Mouse (Mus musculus) limb, embryonic 15.5 days (tissue): ENCODE data around the gene Nrros. TPM values are rescaled to one million over a fixed set of nuclear protein-coding genes. Genes with fewer than 3 reads are reported as not detected.

Experiments used
- ATAC-seq: fragments of 200-750 bp; cut with Nextera tagmentation; 2 replicates; pipeline ENCODE4 v1.8.0; 2017; ENCODE audit warnings: low read depth, moderate TSS enrichment; ENCODE audit not compliant: insufficient number of reproducible peaks, low FRiP score, low TSS enrichment
- H3K27ac ChIP-seq: fragments of 300-500 bp; sonication (generic); 2 replicates; pipeline ENCODE4 v1.5.1; 2015; ENCODE audit warnings: moderate library complexity, mild to moderate bottlenecking, inconsistent platforms
- H3K27me3 ChIP-seq: fragments of 300-500 bp; sonication (generic); 2 replicates; pipeline ENCODE4 v1.6.1; 2015; ENCODE audit warnings: inconsistent platforms
- H3K36me3 ChIP-seq: fragments of 300-500 bp; sonication (generic); 2 replicates; pipeline ENCODE4 v1.6.1; 2015; ENCODE audit warnings: inconsistent platforms
- H3K4me1 ChIP-seq: fragments of 300-500 bp; sonication (generic); 2 replicates; pipeline ENCODE4 v1.6.1; 2015; ENCODE audit warnings: inconsistent platforms
- H3K4me2 ChIP-seq: fragments of 300-500 bp; sonication (generic); 2 replicates; pipeline ENCODE4 v1.6.1; 2015; ENCODE audit warnings: mild to moderate bottlenecking, inconsistent platforms
- H3K4me3 ChIP-seq: fragments of 300-500 bp; sonication (generic); 2 replicates; pipeline ENCODE4 v1.5.1; 2015; ENCODE audit warnings: mild to moderate bottlenecking, inconsistent platforms
- H3K9ac ChIP-seq: fragments of 300-500 bp; sonication (generic); 2 replicates; pipeline ENCODE4 v1.6.1; 2015; ENCODE audit warnings: inconsistent platforms
- H3K9me3 ChIP-seq: fragments of 300-500 bp; sonication (generic); 2 replicates; pipeline ENCODE4 v1.6.1; 2016; ENCODE audit warnings: inconsistent platforms
- WGBS: fragments of 180-500 bp; shearing (Covaris S2); methylation state at CpG from one replicate; pipeline ENCODE4 v1.1.7; 2015; 5-methylcytosine and 5-hydroxymethylcytosine counted together
- polyA plus RNA-seq: library from polyadenylated mRNA; unstranded; fragments of >200 nt; fragmentation: Nextera tagmentation; extraction: Ambion mirVana; gene quantifications from 2 replicates; pipeline ENCODE4 v1.2.1, GENCODE M21; 2015

The Nrros gene
- polyA plus RNA-seq, 1 experiment from 2014 or later, result 21.3 TPM

DNA sequence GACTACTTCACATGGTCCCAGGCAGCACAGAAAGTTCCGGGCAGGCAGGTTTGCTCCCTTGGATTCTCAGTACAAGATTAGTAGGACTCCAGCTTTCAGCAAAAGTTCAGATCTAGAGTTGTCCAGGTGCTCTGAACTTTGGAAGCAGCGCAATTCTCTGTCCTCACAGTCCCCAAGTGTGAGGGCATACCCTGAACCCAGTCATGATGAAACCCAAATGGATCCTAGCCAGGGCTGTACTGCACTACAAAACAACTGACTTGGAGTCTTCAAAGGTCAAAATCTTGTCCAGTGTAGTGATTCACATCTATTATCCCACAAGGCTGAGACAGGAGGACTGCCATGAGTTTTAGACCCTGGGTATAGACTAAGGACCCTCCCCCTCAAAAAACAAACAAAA, 8.0 kb downstream of the Nrros start:
- Histone ChIP-seq H3K36me3 (no peaks in the 10 kb centered on the region), H3K4me3 (no peak overlapping the region), H3K27ac (no peak overlapping the region), H3K9me3 (no peaks in the 10 kb centered on the region), H3K27me3 (no peaks in the 10 kb centered on the region), H3K9ac (no peak overlapping the region), H3K4me2 (no peak overlapping the region), H3K4me1 (no peaks in the 10 kb centered on the region)
- no peak for ATAC-seq
- 79% methylated on average over 2 of the region's 2 CpGs for WGBS

DNA sequence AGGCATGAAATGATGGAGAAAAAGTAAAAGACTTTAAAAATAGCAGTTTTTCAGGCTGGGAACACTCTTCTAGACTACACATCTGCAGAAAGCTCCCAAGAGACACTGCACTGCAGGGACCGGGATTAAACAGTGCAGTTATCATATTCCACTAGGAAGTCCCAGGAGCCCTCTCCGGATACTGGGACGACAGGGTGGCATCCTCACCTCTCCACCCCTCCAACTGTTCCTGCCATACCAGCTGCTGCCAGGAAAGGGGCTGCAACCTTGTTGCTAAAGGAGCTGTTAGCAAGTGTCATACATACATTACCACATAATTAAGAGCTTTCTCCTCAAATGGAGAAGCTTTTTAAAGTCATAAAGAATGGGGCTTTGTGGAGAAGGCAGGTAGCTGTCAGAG, 8.7 kb downstream of the Nrros start:
- Histone ChIP-seq H3K4me1 (no peaks in the 10 kb centered on the region), H3K4me2 (no peak overlapping the region), H3K27me3 (no peaks in the 10 kb centered on the region), H3K27ac (no peak overlapping the region), H3K4me3 (no peak overlapping the region), H3K9me3 (no peaks in the 10 kb centered on the region), H3K9ac (no peak overlapping the region), H3K36me3 (no peaks in the 10 kb centered on the region)
- ATAC-seq, result no peak
- WGBS, result 41% methylated on average over 3 of the region's 3 CpGs

DNA sequence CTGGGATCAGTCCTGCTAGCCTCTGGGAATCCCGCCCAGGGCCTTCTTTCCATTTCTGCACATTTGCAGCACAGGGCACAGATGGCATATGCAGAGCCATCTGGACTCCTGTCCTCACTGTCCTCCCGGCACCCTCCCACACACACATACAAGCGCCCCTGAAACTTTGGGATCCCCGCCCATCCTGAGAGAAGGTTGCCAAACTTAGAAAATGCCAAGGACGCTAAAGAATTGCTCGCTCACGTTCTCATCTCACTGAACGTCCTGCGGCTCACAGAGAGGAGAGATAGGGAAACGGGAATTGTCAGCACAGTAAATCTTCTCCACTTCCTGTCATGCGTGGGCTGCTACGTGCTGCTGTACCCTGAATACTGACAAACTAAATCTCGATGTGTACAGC, 11.0 kb downstream of the Nrros start:
- WGBS, result 62% methylated on average over 13 of the region's 13 CpGs
- Histone ChIP-seq H3K36me3 (no peaks in the 10 kb centered on the region), H3K4me3 (no peak overlapping the region), H3K27me3 (no peaks in the 10 kb centered on the region), H3K4me2 (no peak overlapping the region), H3K9ac (no peak overlapping the region), H3K9me3 (no peaks in the 10 kb centered on the region), H3K4me1 (no peaks in the 10 kb centered on the region), H3K27ac (no peak overlapping the region)
- no peak for ATAC-seq

DNA sequence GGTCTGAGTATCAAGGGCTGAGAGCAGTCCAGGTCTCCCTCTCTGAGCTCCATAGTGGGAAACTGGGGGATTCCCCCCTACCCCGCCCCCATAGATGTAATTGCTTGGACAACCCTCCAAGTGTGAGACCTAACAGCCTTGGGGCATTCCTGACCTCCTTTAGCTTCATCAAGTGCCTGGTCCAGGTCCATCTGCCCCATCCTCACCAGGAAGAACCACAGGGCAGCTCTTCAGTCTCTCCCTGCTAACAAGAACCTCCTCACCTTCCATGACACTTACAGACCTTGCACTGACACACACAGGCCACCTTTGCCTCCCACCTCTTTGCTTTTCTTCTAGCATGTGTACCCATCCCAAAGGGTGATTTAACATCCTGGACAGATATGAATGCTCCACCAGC, 11.4 kb downstream of the Nrros start:
- Histone ChIP-seq H3K4me3 (no peak overlapping the region), H3K9ac (no peak overlapping the region), H3K9me3 (no peaks in the 10 kb centered on the region), H3K4me2 (no peak overlapping the region), H3K36me3 (no peaks in the 10 kb centered on the region), H3K27me3 (no peaks in the 10 kb centered on the region), H3K27ac (no peak overlapping the region), H3K4me1 (no peaks in the 10 kb centered on the region)
- 70% methylated on average over 1 of the region's 1 CpGs for whole genome bisulfite sequencing
- no peak for ATAC-seq

DNA sequence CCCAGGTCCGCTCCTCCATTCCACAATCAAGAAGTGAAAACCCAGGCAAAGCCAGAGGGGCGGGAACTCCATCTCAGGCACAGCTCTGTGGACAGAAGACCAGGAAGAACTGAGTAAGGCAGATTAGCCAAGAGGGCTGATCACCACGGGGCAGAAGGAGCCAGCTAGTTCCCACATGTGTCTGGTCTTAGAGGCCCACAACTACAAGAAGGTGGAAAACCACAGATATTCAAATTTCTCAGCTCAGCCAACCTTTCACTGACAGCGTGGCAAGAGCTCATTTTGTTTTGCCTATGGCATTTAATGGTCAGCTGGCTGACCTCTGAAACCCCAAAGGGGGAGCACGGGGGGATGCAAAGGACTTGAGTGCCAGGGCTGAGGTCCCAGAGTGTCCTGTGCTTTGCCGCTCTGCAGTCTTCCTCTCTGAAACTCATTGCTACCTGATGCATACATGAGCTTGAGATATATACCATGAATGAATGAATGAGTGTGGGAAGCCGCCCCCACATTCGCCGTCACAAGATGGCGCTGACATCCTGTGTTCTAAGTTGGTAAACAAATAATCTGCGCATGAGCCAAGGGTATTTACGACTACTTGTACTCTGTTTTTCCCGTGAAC, 17.7 kb downstream of the Nrros start:
- Histone ChIP-seq H3K4me1 (no peaks in the 10 kb centered on the region), H3K36me3 (peaks cover 12% of the 10 kb centered on the region), H3K9ac (no peak overlapping the region), H3K4me2 (no peak overlapping the region), H3K27me3 (no peaks in the 10 kb centered on the region), H3K4me3 (no peak overlapping the region), H3K27ac (no peak overlapping the region), H3K9me3 (no peaks in the 10 kb centered on the region)
- ATAC-seq, result no peak
- 66% methylated on average over 12 of the region's 13 CpGs for WGBS

DNA sequence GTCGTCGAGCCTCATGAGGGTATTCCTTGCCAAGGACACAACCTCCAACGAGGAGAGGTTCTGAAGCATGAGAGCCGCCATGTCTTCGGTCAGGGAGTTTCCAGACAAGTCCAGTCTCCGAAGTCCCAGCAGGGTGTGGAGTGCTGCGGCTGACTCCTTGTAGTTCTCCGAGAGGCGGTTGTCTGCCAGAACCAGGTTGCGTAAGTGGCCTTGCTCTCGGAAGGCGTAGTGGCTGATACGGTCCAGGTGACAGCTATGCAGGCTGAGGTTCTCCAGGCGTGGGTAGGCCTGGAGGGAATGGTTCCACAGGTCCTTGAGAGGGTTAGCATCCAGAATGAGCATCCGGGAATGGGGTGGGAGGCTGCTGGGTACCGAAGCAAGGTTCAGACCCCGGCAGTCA, 20.8 kb downstream of the Nrros start:
- no peaks in the 10 kb centered on the region for H3K9me3 ChIP-seq
- ATAC-seq, result no peak
- H3K4me2 ChIP-seq, result no peak overlapping the region
- WGBS, result 90% methylated on average over 17 of the region's 17 CpGs
- no peak overlapping the region for H3K27ac ChIP-seq
- H3K27me3 ChIP-seq, result no peaks in the 10 kb centered on the region
- no peak overlapping the region for H3K9ac ChIP-seq
- H3K4me3 ChIP-seq, result no peak overlapping the region
- H3K4me1 ChIP-seq, result peaks cover 6% of the 10 kb centered on the region; the same call in 1 of the 2 replicates
- peaks cover 12% of the 10 kb centered on the region for H3K36me3 ChIP-seq

DNA sequence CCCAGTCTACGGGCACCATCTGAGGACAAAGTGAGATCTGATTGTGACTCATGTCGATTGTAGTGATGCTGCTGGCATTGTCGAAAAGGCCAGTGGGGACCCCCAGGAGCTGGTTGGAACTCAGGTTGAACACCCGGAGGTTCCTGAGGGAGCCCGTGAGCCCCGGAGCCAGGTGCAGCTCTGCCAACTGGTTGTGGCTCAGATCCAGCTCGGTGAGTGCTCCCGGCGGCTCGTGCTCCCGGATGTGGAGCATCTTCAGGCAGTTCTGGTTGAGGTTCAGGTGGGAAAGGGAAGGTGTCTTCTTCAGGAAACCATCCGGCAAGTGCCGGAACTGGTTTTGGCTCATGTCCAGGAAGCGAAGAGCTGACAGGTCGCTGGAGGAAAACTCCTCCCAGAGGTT, 21.6 kb downstream of the Nrros start:
- Histone ChIP-seq H3K27me3 (no peaks in the 10 kb centered on the region), H3K9me3 (no peaks in the 10 kb centered on the region), H3K4me1 (peaks cover 6% of the 10 kb centered on the region; the same call in 1 of the 2 replicates), H3K9ac (no peak overlapping the region), H3K27ac (no peak overlapping the region), H3K4me2 (no peak overlapping the region), H3K36me3 (peaks cover 12% of the 10 kb centered on the region), H3K4me3 (no peak overlapping the region)
- WGBS, result 90% methylated on average over 15 of the region's 15 CpGs
- no peak for ATAC-seq

DNA sequence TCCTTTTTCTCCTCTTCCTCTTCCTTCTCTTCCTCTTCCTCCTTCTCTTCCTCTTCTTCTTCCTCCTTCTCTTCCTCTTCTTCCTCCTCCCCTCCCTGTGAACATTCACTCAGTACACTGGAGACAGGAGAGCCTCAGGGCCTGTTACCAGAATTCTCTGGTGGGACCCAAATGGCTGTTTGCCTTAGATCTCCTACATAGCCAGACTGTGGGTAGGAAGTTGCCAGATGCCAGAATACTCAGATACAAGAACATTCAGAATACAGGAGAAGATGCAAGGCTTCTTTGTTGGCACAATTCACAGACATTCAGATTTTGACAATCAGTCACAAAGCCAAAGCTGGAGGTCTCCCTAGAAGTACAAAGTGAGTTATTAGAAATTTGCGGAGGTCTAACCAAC, 26.4 kb downstream of the Nrros start:
- Histone ChIP-seq H3K36me3 (peaks cover 6% of the 10 kb centered on the region), H3K9ac (no peak overlapping the region), H3K4me1 (peaks cover 6% of the 10 kb centered on the region; the same call in 1 of the 2 replicates), H3K9me3 (no peaks in the 10 kb centered on the region), H3K4me2 (no peak overlapping the region), H3K4me3 (no peak overlapping the region), H3K27me3 (no peaks in the 10 kb centered on the region), H3K27ac (no peak overlapping the region)
- 96% methylated on average over 1 of the region's 1 CpGs for WGBS
- no peak for ATAC-seq

DNA sequence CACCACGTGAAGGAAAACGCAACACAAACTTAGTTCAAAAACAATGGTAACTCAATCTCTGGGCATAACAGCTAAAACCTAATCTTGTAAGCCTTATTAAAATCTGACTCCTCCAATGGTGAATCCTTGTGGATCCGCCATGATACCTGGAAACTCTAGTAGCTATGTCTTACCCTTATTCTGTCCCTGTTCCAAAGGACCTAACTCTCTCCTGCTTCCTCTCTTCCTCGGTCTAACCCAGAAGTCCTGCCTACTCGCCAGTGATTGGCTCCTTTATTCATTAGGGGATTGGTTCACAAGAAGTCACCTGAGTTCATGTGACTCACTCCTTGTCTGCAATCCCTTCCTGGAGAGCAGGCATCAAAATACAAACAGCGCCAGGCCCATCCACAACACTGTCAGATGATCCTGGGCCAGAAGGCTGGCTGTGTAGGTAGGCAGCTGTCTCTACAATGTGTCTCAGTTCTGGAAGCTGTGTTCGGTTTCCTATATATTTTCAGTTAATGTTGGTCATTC, 29.5 kb downstream of the Nrros start:
- H3K4me2 ChIP-seq, result no peak overlapping the region
- no peaks in the 10 kb centered on the region for H3K36me3 ChIP-seq
- H3K9ac ChIP-seq, result no peak overlapping the region
- ATAC-seq, result no peak
- no peaks in the 10 kb centered on the region for H3K9me3 ChIP-seq
- WGBS, result 81% methylated on average over 7 of the region's 7 CpGs
- H3K4me1 ChIP-seq, result no peaks in the 10 kb centered on the region
- H3K27ac ChIP-seq, result no peak overlapping the region
- H3K27me3 ChIP-seq, result no peaks in the 10 kb centered on the region
- H3K4me3 ChIP-seq, result no peak overlapping the region

DNA sequence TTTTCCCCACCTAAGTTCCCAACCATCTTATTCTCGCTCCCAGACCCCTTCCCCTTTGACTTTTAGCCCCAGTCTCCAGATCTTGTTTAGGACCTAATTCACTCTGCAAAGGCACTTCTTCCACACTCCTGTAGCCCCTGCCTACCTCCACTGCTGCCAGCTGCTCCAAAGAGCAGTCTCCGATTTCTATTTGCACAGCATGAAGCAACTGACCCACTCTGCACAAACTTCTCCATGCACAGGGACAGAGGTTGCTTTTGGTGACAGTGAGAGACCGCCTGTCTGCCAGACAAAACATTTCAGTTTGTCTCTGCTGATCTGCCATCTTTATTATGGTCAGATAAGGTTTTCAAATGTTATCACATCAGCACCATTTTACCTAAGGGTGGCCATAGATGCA, 32.2 kb downstream of the Nrros start:
- Histone ChIP-seq H3K9ac (no peak overlapping the region), H3K4me1 (no peaks in the 10 kb centered on the region), H3K9me3 (no peaks in the 10 kb centered on the region), H3K4me2 (no peak overlapping the region), H3K4me3 (no peak overlapping the region), H3K27ac (no peak overlapping the region), H3K36me3 (no peaks in the 10 kb centered on the region), H3K27me3 (no peaks in the 10 kb centered on the region)
- WGBS, result 83% methylated on average over 3 of the region's 3 CpGs
- no peak for ATAC-seq

DNA sequence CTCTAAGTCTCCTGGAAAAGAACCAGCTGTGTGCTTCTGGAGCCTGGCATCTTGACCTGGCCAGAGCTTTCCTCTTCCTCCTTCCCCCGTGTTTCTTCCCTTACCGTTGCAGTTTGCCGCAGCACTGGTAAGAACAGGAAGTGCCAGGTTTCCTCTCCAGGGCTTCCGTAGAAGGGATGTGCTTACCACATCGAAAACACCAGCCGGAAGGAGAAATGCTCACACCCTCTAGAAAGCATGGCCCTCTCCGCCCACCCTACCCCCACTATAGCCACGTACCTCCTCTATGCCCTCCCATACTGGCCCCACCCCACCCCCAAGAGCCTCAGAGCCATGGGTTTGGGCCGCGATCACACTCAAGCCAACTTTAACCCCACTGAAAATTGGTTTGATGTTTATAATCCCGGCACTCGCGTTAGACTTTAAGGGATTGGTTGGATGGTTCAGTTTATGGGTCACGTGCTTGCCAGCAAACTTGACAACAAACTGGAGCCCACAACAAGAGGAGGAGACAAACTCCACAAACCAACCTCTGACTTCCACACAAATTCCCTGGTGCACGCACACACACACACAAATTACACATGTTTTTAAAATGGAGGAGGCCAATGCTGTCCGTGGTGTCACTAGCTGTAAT, 35.1 kb downstream of the Nrros start:
- Histone ChIP-seq H3K4me2 (no peak overlapping the region), H3K9ac (no peak overlapping the region), H3K27ac (no peak overlapping the region), H3K4me3 (no peak overlapping the region), H3K9me3 (no peaks in the 10 kb centered on the region), H3K27me3 (no peaks in the 10 kb centered on the region), H3K36me3 (no peaks in the 10 kb centered on the region), H3K4me1 (no peaks in the 10 kb centered on the region)
- no peak; the same call in 1 of the 2 replicates for ATAC-seq
- 68% methylated on average over 16 of the region's 16 CpGs for WGBS

DNA sequence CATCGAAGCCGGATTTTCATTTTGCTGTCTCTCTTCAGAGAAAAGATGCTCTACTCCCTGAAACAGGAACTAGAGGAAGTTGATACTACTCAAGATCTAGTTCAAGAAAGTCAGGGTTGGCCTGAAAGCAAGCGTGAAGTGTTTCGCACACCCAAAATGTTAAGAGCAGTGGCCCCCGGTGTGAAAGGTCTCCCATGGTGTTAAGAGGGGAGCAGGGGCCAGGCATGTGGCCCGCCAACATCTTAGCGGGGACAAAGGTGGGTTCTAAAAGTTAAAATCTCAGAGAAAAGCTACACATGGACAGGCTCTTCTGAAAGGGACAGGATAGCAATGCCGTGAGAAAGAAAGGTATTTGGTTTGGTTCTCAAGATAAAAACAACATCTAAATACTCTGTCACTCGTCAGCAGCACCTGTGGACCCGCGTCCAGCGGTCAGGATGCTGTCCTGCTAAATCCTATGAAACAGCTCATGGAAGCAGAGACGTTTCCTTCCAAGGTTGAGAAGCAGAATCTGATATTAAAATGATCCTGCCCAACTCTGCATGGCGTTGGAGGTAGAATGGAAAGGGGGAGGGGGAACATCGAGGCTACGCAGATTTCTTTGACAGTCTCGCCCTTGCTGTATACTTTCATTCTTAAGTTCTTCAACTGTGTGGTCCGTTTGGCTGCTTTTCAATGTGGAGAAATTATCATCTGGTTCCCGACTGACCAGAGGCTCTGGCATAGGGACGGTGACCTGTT, 35.8 kb downstream of the Nrros start:
- H3K4me1 ChIP-seq, result no peaks in the 10 kb centered on the region
- 72% methylated on average over 20 of the region's 20 CpGs for WGBS

More for the DNA sequence above, 35.8 kb downstream of the Nrros start:
- H3K36me3 ChIP-seq, result no peaks in the 10 kb centered on the region
- H3K27ac ChIP-seq, result no peak overlapping the region
- H3K9me3 ChIP-seq, result no peaks in the 10 kb centered on the region
- H3K9ac ChIP-seq, result no peak overlapping the region
- H3K4me3 ChIP-seq, result no peak overlapping the region
- H3K4me2 ChIP-seq, result no peak overlapping the region
- H3K27me3 ChIP-seq, result no peaks in the 10 kb centered on the region
- ATAC-seq, result no peak
